Mouse (Mus musculus) midbrain, embryonic 12.5 days (tissue): ENCODE measurements around the gene Mcts1. TPM values are rescaled to one million over a fixed set of nuclear protein-coding genes. Genes with fewer than 3 reads are reported as not detected.

Source experiments
- polyA plus RNA-seq: library from polyadenylated mRNA; unstranded; fragments of >200 nt; fragmentation: Nextera tagmentation; extraction: Ambion mirVana; gene quantifications from 2 replicates; pipeline ENCODE4 v1.2.1, GENCODE M21; 2016

The Mcts1 gene
- polyA plus RNA-seq, 1 experiment from 2014 or later = 110 TPM

Other genes starting within 250 kb of the Mcts1 start
- gene Lamp2, start 144.1 kb upstream of the Mcts1 start, polyA plus RNA-seq = 66.9 and 68.4 TPM in 2 replicates
- 29.7 and 31.3 TPM in 2 replicates for gene Cul4b, start 24.4 kb upstream of the Mcts1 start, polyA plus RNA-seq
- 23.5 and 23.9 TPM in 2 replicates for gene C1galt1c1, start 34.5 kb downstream of the Mcts1 start, polyA plus RNA-seq
- not detected in 2 replicates for gene 6030498E09Rik, start 172.1 kb downstream of the Mcts1 start, polyA plus RNA-seq